Mouse (Mus musculus) adrenal gland, postnatal 14 days (tissue): Measurements from ENCODE around the gene Syt7. TPM values are rescaled to one million over a fixed set of nuclear protein-coding genes. Genes with fewer than 3 reads are reported as not detected.
A peak's percentile ranks its signal among the peaks of the same experiment; 100 is the strongest.

ENCODE experiments used
- DNase-seq: peaks from one replicate; pipeline ENCODE4 v3.0.0; 2021; ENCODE audit warnings: mixed read lengths
- total RNA-seq: library from RNA; stranded (reverse); gene quantifications from 2 replicates; pipeline ENCODE4 v1.2.3, GENCODE M21; 2021

Syt7 gene
- total RNA-seq, 1 experiment from 2014 or later = 24.1 TPM

- DNase-seq = peak; percentile 76
These were observed 69.2 kb downstream of the Syt7 start for GRCm38 (mm10) chr19:10458096-10458495.

GRCm38 (mm10) chr19:10459907-10460306 is 71.0 kb downstream of the Syt7 start:
- DNase-seq = no peak

DNA sequence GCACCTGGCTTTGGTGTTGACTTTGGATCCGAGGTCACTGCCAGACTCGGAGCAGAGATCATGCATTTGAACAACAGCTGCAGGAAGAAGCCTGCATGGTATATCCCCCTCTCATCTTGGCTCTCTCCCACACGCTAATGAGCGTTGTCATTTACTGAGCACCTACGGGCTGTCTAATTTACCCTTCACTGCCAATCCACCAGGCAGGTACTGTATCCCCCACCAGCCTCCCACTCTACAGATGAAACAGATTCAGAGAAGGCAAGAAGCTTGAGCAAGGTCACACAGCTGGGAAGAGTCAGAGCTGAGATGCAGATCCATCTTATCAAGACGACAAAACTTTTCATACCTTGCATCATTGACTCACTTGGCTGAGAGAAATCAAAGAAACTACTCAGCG is 72.7 kb downstream of the Syt7 start:
- no peak for DNase-seq

DNA sequence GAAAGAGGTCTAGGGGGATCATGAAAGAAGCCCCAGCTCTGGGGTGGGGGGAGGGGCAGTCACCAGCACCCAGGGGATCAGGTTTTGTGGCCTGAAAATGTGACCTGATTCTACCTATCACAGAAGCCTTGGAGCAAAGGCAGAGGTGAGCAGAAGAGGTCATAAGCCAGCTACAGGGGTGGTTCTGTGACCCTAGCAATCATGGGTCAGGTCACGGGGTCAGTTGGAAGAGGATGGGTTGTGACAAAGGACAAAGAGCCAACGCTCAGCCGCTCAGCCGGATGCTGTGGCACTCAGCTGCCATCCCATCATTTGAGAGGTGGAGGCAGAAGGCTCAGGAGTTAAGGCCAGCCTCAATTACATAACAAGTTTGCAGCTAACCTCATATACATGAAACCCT is 75.5 kb downstream of the Syt7 start:
- DNase-seq = no peak

- peak; percentile 60 for DNase-seq
These were observed 80.3 kb downstream of the Syt7 start for GRCm38 (mm10) chr19:10469171-10469658.

GRCm38 (mm10) chr19:10472958-10473357 is 84.1 kb downstream of the Syt7 start:
- DNase-seq = no peak

- peak; percentile 27 for DNase-seq
These were observed 84.9 kb downstream of the Syt7 start for GRCm38 (mm10) chr19:10473779-10474178.

- no peak for DNase-seq
These were observed 90.7 kb downstream of the Syt7 start for GRCm38 (mm10) chr19:10479541-10479940.

DNA sequence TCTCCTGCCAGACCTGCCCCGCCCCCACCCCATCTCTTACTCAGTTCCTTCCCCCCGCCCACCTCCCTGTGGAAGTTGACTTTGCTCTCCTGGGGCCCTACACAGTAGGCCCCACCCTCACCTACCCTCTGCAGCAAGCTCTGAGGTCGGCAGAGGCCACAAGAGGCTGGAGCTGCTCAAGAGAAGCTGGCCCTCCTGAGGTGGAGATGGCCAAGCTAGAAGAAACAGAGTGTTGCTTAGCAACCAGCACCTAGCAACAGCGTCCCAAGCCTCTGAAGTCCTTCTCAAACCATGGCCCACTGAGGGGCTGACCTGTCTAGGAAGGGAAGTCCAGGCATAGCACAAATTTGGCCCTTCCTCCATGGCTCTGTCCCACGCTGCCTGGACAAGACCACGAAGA is 93.8 kb downstream of the Syt7 start, which contains the start of gene Ppp1r32:
Gene Ppp1r32, minus strand, starts transcription at position 226 of the 400 bp plus-strand sequence.
- DNase-seq = no peak

DNA sequence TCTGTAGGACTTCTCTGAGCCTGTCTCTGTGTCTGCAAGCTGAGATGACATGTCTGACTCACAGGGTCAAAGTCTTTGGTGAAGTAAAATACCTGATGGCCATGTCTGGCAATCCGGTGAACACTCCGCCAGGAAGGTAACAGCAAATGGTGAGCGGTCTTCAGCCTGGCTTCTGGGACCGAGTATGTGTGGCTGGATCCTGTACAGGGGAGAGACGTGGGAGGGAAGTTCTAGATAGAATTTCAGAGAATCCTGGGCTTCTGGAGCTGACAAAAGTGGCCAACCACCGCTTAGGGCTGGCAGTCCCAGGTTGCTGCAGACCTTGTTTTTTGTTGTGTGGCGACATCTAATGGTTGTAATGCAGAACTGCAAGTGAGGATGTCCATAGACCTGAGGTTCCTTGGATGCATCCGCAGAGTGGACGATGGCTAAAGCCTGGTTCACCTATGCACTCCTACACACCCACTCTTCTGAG is 97.4 kb downstream of the Syt7 start:
- DNase-seq = peak; percentile 71

DNA sequence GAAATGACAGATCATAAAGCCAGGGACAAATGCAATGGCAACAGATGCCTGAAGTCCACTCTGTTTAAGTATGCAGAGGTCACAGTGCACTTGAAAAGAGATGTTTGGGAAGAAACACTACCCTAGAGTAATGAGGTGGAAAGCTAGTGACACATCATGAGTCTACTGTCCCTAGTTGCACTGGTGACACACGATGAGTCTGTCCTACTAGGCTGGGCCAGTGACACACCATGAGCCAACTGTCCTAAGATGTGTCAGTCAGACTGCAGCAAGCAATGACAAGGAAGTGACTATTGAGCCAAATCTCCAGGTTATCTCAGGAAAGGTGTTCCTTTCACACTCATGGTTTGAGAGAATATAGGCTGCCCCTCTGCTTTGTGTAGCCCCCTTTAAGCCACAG is 106.8 kb downstream of the Syt7 start:
- peak; percentile 53 for DNase-seq

DNA sequence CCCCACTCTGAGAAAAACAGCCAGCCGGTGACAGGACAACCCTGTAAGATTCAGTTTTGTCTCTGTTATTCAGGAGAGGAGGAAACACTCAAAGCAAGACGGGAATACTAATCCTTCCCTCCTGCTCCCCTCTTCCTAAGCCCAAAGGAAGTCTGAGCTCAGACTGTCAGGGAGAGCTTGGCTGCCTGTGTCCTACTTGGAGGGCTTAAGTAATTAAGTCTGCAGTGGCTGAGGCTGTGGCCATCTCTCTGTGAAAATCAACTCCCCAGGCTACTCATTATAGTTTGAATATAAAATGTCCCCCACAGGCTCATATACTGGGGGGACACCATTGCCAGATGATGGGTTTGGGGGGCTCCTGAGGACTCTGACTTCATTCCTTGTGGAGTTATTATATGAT is 108.1 kb downstream of the Syt7 start:
- no peak for DNase-seq

- DNase-seq = peak; percentile 52
These were observed 108.7 kb downstream of the Syt7 start for GRCm38 (mm10) chr19:10497512-10498160.

DNA sequence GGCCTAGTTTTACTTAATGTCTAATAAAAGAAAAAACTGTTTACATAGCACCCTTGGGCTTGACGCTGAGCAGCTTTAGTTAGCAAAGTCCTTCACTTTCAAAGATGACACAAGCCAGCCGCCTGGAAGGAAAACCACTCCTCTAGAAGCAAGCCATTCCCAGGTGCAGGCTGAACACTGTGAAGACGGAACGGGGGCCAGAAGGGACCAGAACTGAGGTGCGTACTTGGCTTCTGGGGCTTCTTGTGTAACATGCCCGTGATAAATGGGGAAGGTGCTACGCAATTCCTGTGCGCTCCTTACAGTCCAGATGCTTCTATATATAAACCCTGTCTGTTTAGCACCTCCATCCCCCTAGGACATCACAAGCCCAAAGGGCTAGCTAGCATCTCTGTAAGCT is 111.7 kb downstream of the Syt7 start:
- DNase-seq = no peak

DNA sequence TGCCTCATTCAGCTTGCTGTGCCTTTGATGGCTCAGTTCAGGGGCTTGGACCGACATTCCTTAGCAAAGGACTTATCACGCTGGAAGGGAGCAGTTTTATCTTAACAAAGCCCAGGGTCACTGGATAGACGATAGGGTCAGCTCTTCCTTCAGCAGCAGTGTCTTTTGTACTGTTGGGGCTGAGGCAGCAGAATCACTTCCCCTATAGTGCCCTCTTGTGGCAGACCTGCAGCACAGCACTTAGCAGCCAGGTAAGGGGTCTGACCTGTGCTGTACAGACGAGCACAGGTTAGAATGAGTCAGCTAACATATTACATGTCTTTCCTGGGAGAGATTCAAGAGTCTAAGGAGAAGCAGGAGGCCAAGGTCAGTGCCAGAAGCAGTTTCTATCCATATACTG is 113.7 kb downstream of the Syt7 start:
- DNase-seq = peak; percentile 74

Other genes starting within 250 kb of the Syt7 start
- 324 and 362 TPM in 2 replicates for gene Fads1, start 206.2 kb upstream of the Syt7 start, total RNA-seq
- 161 and 170 TPM in 2 replicates for gene Tmem258, start 185.1 kb upstream of the Syt7 start, total RNA-seq
- 20.6 and 21.7 TPM in 2 replicates for gene Fen1, start 184.9 kb upstream of the Syt7 start, total RNA-seq
- 2.6 and 4.7 TPM in 2 replicates for gene Myrf, start 148.3 kb upstream of the Syt7 start, total RNA-seq
- 5.5 and 7.4 TPM in 2 replicates for gene Dagla, start 84.2 kb upstream of the Syt7 start, total RNA-seq
- 3.9 and 5.8 TPM in 2 replicates for gene Lrrc10b, start 68.4 kb downstream of the Syt7 start, total RNA-seq
- gene Ppp1r32, start 93.8 kb downstream of the Syt7 start, total RNA-seq = 0.53 and 0.63 TPM in 2 replicates
- 52.9 and 67.6 TPM in 2 replicates for gene Cpsf7, start 136.2 kb downstream of the Syt7 start, total RNA-seq
- 49.9 and 55.7 TPM in 2 replicates for gene Sdhaf2, start 137.1 kb downstream of the Syt7 start, total RNA-seq
- 12.1 and 12.8 TPM in 2 replicates for gene Tmem216, start 167.1 kb downstream of the Syt7 start, total RNA-seq
- 19.0 and 21.2 TPM in 2 replicates for gene Cyb561a3, start 188.1 kb downstream of the Syt7 start, total RNA-seq
- 9.2 and 11.2 TPM in 2 replicates for gene Tmem138, start 188.3 kb downstream of the Syt7 start, total RNA-seq
- 253 and 279 TPM in 2 replicates for gene Ddb1, start 216.2 kb downstream of the Syt7 start, total RNA-seq
- 20.1 and 29.6 TPM in 2 replicates for gene Tkfc, start 216.6 kb downstream of the Syt7 start, total RNA-seq
- 1.2 and 2.2 TPM in 2 replicates for gene Vwce, start 245.1 kb downstream of the Syt7 start, total RNA-seq